Mouse (Mus musculus): ENCODE results near the gene Slc38a2. TPM values are rescaled to one million over a fixed set of nuclear protein-coding genes. Genes with fewer than 3 reads are reported as not detected.

The Slc38a2 gene
- polyA plus RNA-seq (2016; fragmentation: Nextera tagmentation; extraction: Ambion mirVana) = 179 TPM in 2 replicates

GRCm38 (mm10) chr15:96699521-96700511 is at the start of gene Slc38a2:
TSS of gene Slc38a2 (minus strand) at chr15:96699730.
- H3K4me3 ChIP-seq = peak within 1 kb of the TSS; percentile 96
- H3K27ac ChIP-seq (replicated peaks) = peak within 1 kb of the TSS; percentile 100
- H3K4me1 ChIP-seq = peaks cover 39% of the 10 kb centered on the region
- peak; percentile 93 for DNase-seq (ENCODE audit: low spot score)
- WGBS = under 1% methylated on average over 76 of the region's 76 CpGs
- no peaks in the 10 kb centered on the region for H3K9me3 ChIP-seq
- H3K27me3 ChIP-seq (replicated peaks; ENCODE audit: low read depth, poor library complexity, severe bottlenecking) = no peaks in the 10 kb centered on the region
- peaks cover 38% of the 10 kb centered on the region for H3K36me3 ChIP-seq (replicated peaks)

- no peak overlapping the region for H3K4me3 ChIP-seq
- H3K9me3 ChIP-seq = no peaks in the 10 kb centered on the region
- no peak overlapping the region for H3K27ac ChIP-seq (replicated peaks)
- WGBS = 89% methylated on average over 10 of the region's 10 CpGs
- H3K27me3 ChIP-seq (replicated peaks; ENCODE audit: low read depth, poor library complexity, severe bottlenecking) = no peaks in the 10 kb centered on the region
- no peaks in the 10 kb centered on the region for H3K36me3 ChIP-seq (replicated peaks)
- peaks cover 3% of the 10 kb centered on the region for H3K4me1 ChIP-seq
- no peak for DNase-seq (ENCODE audit: low spot score)
Measured at GRCm38 (mm10) chr15:96749101-96749500, 49.6 kb upstream of the Slc38a2 start.

- H3K4me1 ChIP-seq = peaks cover 8% of the 10 kb centered on the region
- H3K27ac ChIP-seq (replicated peaks) = no peak overlapping the region
- no peaks in the 10 kb centered on the region for H3K9me3 ChIP-seq
- no peak overlapping the region for H3K4me3 ChIP-seq
- no peak for DNase-seq (ENCODE audit: low spot score)
- H3K36me3 ChIP-seq (replicated peaks) = no peaks in the 10 kb centered on the region
- H3K27me3 ChIP-seq (replicated peaks; ENCODE audit: low read depth, poor library complexity, severe bottlenecking) = no peaks in the 10 kb centered on the region
- WGBS = 93% methylated on average over 11 of the region's 11 CpGs
Measured at GRCm38 (mm10) chr15:96747551-96747950, 48.0 kb upstream of the Slc38a2 start.

- Histone ChIP-seq H3K27ac (replicated peaks) (no peak overlapping the region), H3K36me3 (replicated peaks) (no peaks in the 10 kb centered on the region), H3K9me3 (no peaks in the 10 kb centered on the region), H3K27me3 (replicated peaks; ENCODE audit: low read depth, poor library complexity, severe bottlenecking) (no peaks in the 10 kb centered on the region), H3K4me3 (no peak overlapping the region), H3K4me1 (peaks cover 8% of the 10 kb centered on the region)
- DNase-seq (ENCODE audit: low spot score) = no peak
- 90% methylated on average over 6 of the region's 6 CpGs for WGBS
Measured at GRCm38 (mm10) chr15:96746986-96747385, 47.5 kb upstream of the Slc38a2 start.

- Histone ChIP-seq H3K4me1 (peaks cover 8% of the 10 kb centered on the region), H3K27me3 (replicated peaks; ENCODE audit: low read depth, poor library complexity, severe bottlenecking) (no peaks in the 10 kb centered on the region), H3K4me3 (no peak overlapping the region), H3K36me3 (replicated peaks) (no peaks in the 10 kb centered on the region), H3K9me3 (no peaks in the 10 kb centered on the region), H3K27ac (replicated peaks) (no peak overlapping the region)
- no peak for DNase-seq (ENCODE audit: low spot score)
- 93% methylated on average over 1 of the region's 1 CpGs for WGBS
Measured at GRCm38 (mm10) chr15:96745299-96745698, 45.8 kb upstream of the Slc38a2 start.

- Histone ChIP-seq H3K4me1 (peaks cover 8% of the 10 kb centered on the region), H3K36me3 (replicated peaks) (no peaks in the 10 kb centered on the region), H3K27me3 (replicated peaks; ENCODE audit: low read depth, poor library complexity, severe bottlenecking) (no peaks in the 10 kb centered on the region), H3K9me3 (no peaks in the 10 kb centered on the region), H3K27ac (replicated peaks) (no peak overlapping the region), H3K4me3 (no peak overlapping the region)
- DNase-seq (ENCODE audit: low spot score) = no peak
- 91% methylated on average over 5 of the region's 5 CpGs for WGBS
Measured at GRCm38 (mm10) chr15:96744882-96745296, 45.4 kb upstream of the Slc38a2 start.

- Histone ChIP-seq H3K4me1 (peaks cover 8% of the 10 kb centered on the region), H3K4me3 (no peak overlapping the region), H3K36me3 (replicated peaks) (no peaks in the 10 kb centered on the region), H3K27ac (replicated peaks) (no peak overlapping the region), H3K27me3 (replicated peaks; ENCODE audit: low read depth, poor library complexity, severe bottlenecking) (no peaks in the 10 kb centered on the region), H3K9me3 (no peaks in the 10 kb centered on the region)
- WGBS = 82% methylated on average over 18 of the region's 18 CpGs
- no peak for DNase-seq (ENCODE audit: low spot score)
Measured at GRCm38 (mm10) chr15:96744153-96744881, 44.8 kb upstream of the Slc38a2 start.

- Histone ChIP-seq H3K27me3 (replicated peaks; ENCODE audit: low read depth, poor library complexity, severe bottlenecking) (no peaks in the 10 kb centered on the region), H3K27ac (replicated peaks) (no peak overlapping the region), H3K9me3 (no peaks in the 10 kb centered on the region), H3K36me3 (replicated peaks) (no peaks in the 10 kb centered on the region), H3K4me3 (no peak overlapping the region), H3K4me1 (peaks cover 8% of the 10 kb centered on the region)
- WGBS = 87% methylated on average over 6 of the region's 6 CpGs
- DNase-seq (ENCODE audit: low spot score) = no peak
Measured at GRCm38 (mm10) chr15:96743257-96743656, 43.7 kb upstream of the Slc38a2 start.

GRCm38 (mm10) chr15:96742591-96743241 is 43.2 kb upstream of the Slc38a2 start:
- 89% methylated on average over 16 of the region's 16 CpGs for WGBS
- no peak for DNase-seq (ENCODE audit: low spot score)
- Histone ChIP-seq H3K4me3 (no peak overlapping the region), H3K4me1 (peaks cover 8% of the 10 kb centered on the region), H3K9me3 (no peaks in the 10 kb centered on the region), H3K27me3 (replicated peaks; ENCODE audit: low read depth, poor library complexity, severe bottlenecking) (no peaks in the 10 kb centered on the region), H3K27ac (replicated peaks) (no peak overlapping the region), H3K36me3 (replicated peaks) (no peaks in the 10 kb centered on the region)

- WGBS = 82% methylated on average over 7 of the region's 7 CpGs
- H3K27me3 ChIP-seq (replicated peaks; ENCODE audit: low read depth, poor library complexity, severe bottlenecking) = no peaks in the 10 kb centered on the region
- no peak for DNase-seq (ENCODE audit: low spot score)
Measured at GRCm38 (mm10) chr15:96740865-96741561, 41.5 kb upstream of the Slc38a2 start.

GRCm38 (mm10) chr15:96740091-96740490 is 40.6 kb upstream of the Slc38a2 start:
- 81% methylated on average over 4 of the region's 4 CpGs for WGBS
- H3K4me1 ChIP-seq = peaks cover 14% of the 10 kb centered on the region
- H3K9me3 ChIP-seq = no peaks in the 10 kb centered on the region
- no peak overlapping the region for H3K4me3 ChIP-seq
- DNase-seq (ENCODE audit: low spot score) = no peak
- H3K27me3 ChIP-seq (replicated peaks; ENCODE audit: low read depth, poor library complexity, severe bottlenecking) = no peaks in the 10 kb centered on the region
- no peak overlapping the region for H3K27ac ChIP-seq (replicated peaks)
- no peaks in the 10 kb centered on the region for H3K36me3 ChIP-seq (replicated peaks)

More at GRCm38 (mm10) chr15:96740865-96741561, 41.5 kb upstream of the Slc38a2 start:
- H3K9me3 ChIP-seq = no peaks in the 10 kb centered on the region
- H3K4me1 ChIP-seq = peaks cover 14% of the 10 kb centered on the region
- no peak overlapping the region for H3K27ac ChIP-seq (replicated peaks)
- H3K4me3 ChIP-seq = no peak overlapping the region
- no peaks in the 10 kb centered on the region for H3K36me3 ChIP-seq (replicated peaks)

Measured in embryonic facial prominence, embryonic 10.5 days (tissue).